Mouse (Mus musculus): ENCODE results near the gene Nifk.

DNA sequence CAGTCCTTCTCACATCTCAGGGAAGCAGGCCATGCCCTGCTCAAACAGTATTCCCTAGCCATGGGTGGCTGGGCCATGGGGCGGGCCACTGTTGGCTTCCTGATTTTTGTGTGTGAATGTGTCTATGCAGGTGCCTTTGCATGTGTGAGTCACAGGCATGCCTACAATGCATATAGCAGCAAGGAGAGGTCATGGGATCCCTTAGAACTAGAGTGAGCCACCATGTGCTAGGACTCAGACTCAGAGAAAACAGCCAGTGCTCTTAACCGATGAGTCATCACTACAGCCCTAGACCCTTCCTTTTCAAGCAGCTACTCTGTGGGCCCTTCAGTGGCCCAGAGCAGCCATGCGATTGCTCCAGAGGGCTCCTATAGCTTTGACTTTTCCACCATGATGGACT lies 27.4 kb upstream of the Nifk start:
- TF ChIP-seq CTCF (IDR thresholded peaks at IDR 0.05; ENCODE audit: low read depth, low read length): no peak
- TF ChIP-seq TAL1 (conservative IDR thresholded peaks at IDR 0.05; ENCODE audit: low read depth, low read length): no peak
